25 mouse cellular contexts compared by ENCODE assay signal in genomic region chr3:34918326-34918932, GRCm38 (mm10).
DNase-seq lines count a peak whose midpoint lies in the region; ATAC-seq and TF ChIP-seq lines count a peak whose summit lies in the region.
"Had no signal": no experiment of that assay in that cellular context is flagged by ENCODE, and none has a peak within 500 bp of the region (broad histone marks: within the 10 kb centered on the region; RNA-seq: fewer than 3 reads in every experiment).

No protein-coding gene starts in this region.

- TF ChIP-seq POLR2A in limb, embryonic 14.5 days (IDR thresholded peaks at IDR 0.05; ENCODE audit: borderline replicate concordance, extremely low read depth, insufficient read depth, insufficient read length): no peak

- H3K4me3 ChIP-seq in heart, embryonic 10.5 days: no peak overlapping the region
- H3K4me3 ChIP-seq in midbrain, embryonic 10.5 days: no peak overlapping the region
- no peak overlapping the region for H3K4me3 ChIP-seq in midbrain, postnatal 0 days (ENCODE audit: low read depth, low read length)
- no peak overlapping the region for H3K4me3 ChIP-seq in embryonic facial prominence, embryonic 11.5 days (ENCODE audit: low read depth, low read length)
- H3K4me3 ChIP-seq in limb, embryonic 14.5 days (replicated peaks; ENCODE audit: low read length): no peak overlapping the region
- H3K4me3 ChIP-seq: embryonic facial prominence, embryonic 12.5 days; forebrain, embryonic 13.5 days; heart, embryonic 12.5 days; liver, embryonic 12.5 days; midbrain, embryonic 12.5 days had no signal

- H3K4me1 ChIP-seq in heart, embryonic 10.5 days: no peaks in the 10 kb centered on the region
- H3K4me1 ChIP-seq in midbrain, embryonic 10.5 days: peaks cover 9% of the 10 kb centered on the region
- no peaks in the 10 kb centered on the region for H3K4me1 ChIP-seq in midbrain, postnatal 0 days (ENCODE audit: insufficient read depth, low read length)
- H3K4me1 ChIP-seq in embryonic facial prominence, embryonic 11.5 days (ENCODE audit: control insufficient read depth, insufficient read depth, low read length): no peaks in the 10 kb centered on the region
- peaks cover 8% of the 10 kb centered on the region; the same call in 1 of the 2 replicates for H3K4me1 ChIP-seq in limb, embryonic 14.5 days (ENCODE audit: control insufficient read depth, insufficient read depth, low read length)
- H3K4me1 ChIP-seq: forebrain, embryonic 13.5 days; heart, embryonic 12.5 days; liver, embryonic 12.5 days had no signal

- no peak overlapping the region for H3K4me2 ChIP-seq in midbrain, postnatal 0 days (ENCODE audit: low read depth, low read length, poor library complexity, severe bottlenecking)
- H3K4me2 ChIP-seq in embryonic facial prominence, embryonic 11.5 days (ENCODE audit: low read depth, low read length): no peak overlapping the region
- 0 out of 2 replicates have a peak overlapping the region, but pooled peaks have one; percentile 2 for H3K4me2 ChIP-seq in limb, embryonic 14.5 days (replicated peaks; ENCODE audit: low read depth, low read length, severe bottlenecking)
- H3K4me2 ChIP-seq: embryonic facial prominence, embryonic 12.5 days; forebrain, embryonic 13.5 days; heart, embryonic 12.5 days; liver, embryonic 12.5 days; midbrain, embryonic 12.5 days had no signal

- H3K36me3 ChIP-seq in heart, embryonic 10.5 days: no peaks in the 10 kb centered on the region
- H3K36me3 ChIP-seq in midbrain, embryonic 10.5 days: no peaks in the 10 kb centered on the region
- H3K36me3 ChIP-seq in midbrain, postnatal 0 days (ENCODE audit: insufficient read depth, low read length): no peaks in the 10 kb centered on the region
- H3K36me3 ChIP-seq in embryonic facial prominence, embryonic 11.5 days (replicated peaks; ENCODE audit: control insufficient read depth, insufficient read depth, low read depth, low read length): no peaks in the 10 kb centered on the region
- H3K36me3 ChIP-seq in limb, embryonic 14.5 days (ENCODE audit: control insufficient read depth, insufficient read depth, low read length): no peaks in the 10 kb centered on the region
- H3K36me3 ChIP-seq: embryonic facial prominence, embryonic 12.5 days; heart, embryonic 12.5 days; liver, embryonic 12.5 days; midbrain, embryonic 12.5 days had no signal

- peak; percentile 52 for DNase-seq in heart, embryonic 10.5 days (ENCODE audit: low spot score)
- DNase-seq in heart, postnatal 14 days: no peak
- DNase-seq in midbrain, embryonic 10.5 days (ENCODE audit: low spot score): no peak
- DNase-seq in midbrain, postnatal 0 days (ENCODE audit: low spot score): no peak
- peak; percentile 40 for DNase-seq in embryonic facial prominence, embryonic 11.5 days (ENCODE audit: low spot score)
- peak; percentile 48 for DNase-seq in limb, embryonic 14.5 days (ENCODE audit: low spot score)
- no peak for DNase-seq in urinary bladder, adult 2 months (ENCODE audit: low spot score)
- no peak for DNase-seq in spleen, postnatal 36 days (ENCODE audit: low spot score in 2 of 2)
- DNase-seq: adrenal gland, postnatal 25 days; cerebellum, adult 11 months; cerebellum, postnatal 14 days; gastrocnemius, postnatal 14 days; heart, adult 11 months; heart, postnatal 10 days; kidney, adult 2 months; kidney, postnatal 36 days; lung, adult 2 months; lung, postnatal 14 days; thymus, postnatal 36 days had no signal

- H3K27me3 ChIP-seq in heart, embryonic 10.5 days (ENCODE audit: insufficient read depth, poor library complexity, severe bottlenecking): no peaks in the 10 kb centered on the region
- H3K27me3 ChIP-seq in midbrain, embryonic 10.5 days (ENCODE audit: low read depth, poor library complexity, severe bottlenecking): no peaks in the 10 kb centered on the region
- H3K27me3 ChIP-seq in midbrain, postnatal 0 days (ENCODE audit: insufficient read depth, low read length): no peaks in the 10 kb centered on the region
- no peaks in the 10 kb centered on the region for H3K27me3 ChIP-seq in embryonic facial prominence, embryonic 11.5 days (ENCODE audit: control insufficient read depth, insufficient read depth, low read length)
- no peaks in the 10 kb centered on the region for H3K27me3 ChIP-seq in limb, embryonic 14.5 days (ENCODE audit: control insufficient read depth, insufficient read depth, low read length)
- H3K27me3 ChIP-seq: embryonic facial prominence, embryonic 12.5 days; forebrain, embryonic 13.5 days; heart, embryonic 12.5 days; liver, embryonic 12.5 days; midbrain, embryonic 12.5 days had no signal

- ATAC-seq in midbrain, postnatal 0 days (ENCODE audit: low FRiP score): no peak
- no peak for ATAC-seq in embryonic facial prominence, embryonic 11.5 days (replicated peaks; ENCODE audit: insufficient number of reproducible peaks, low FRiP score, low TSS enrichment, low read depth)
- peak; percentile 74; the same call in 1 of the 2 replicates for ATAC-seq in limb, embryonic 14.5 days (ENCODE audit: low FRiP score, low read depth)
- ATAC-seq: CD4-positive, CD25-positive, alpha-beta regulatory T cell, adult 4 months; forebrain, embryonic 13.5 days; liver, embryonic 12.5 days had no signal

- 71% methylated on average over 6 of the region's 6 CpGs for WGBS in heart, embryonic 10.5 days
- 71% methylated on average over 6 of the region's 6 CpGs for WGBS in midbrain, embryonic 10.5 days
- 47% methylated on average over 6 of the region's 6 CpGs for WGBS in midbrain, postnatal 0 days
- 42% methylated on average over 6 of the region's 6 CpGs for WGBS in embryonic facial prominence, embryonic 11.5 days
- WGBS in limb, embryonic 14.5 days: 11% methylated on average over 6 of the region's 6 CpGs

- no peak for TF ChIP-seq CTCF in midbrain, postnatal 0 days (IDR thresholded peaks at IDR 0.05)

- H3K9me3 ChIP-seq in heart, embryonic 10.5 days: no peaks in the 10 kb centered on the region
- no peaks in the 10 kb centered on the region for H3K9me3 ChIP-seq in midbrain, embryonic 10.5 days (replicated peaks)
- no peaks in the 10 kb centered on the region for H3K9me3 ChIP-seq in midbrain, postnatal 0 days (ENCODE audit: low read length)
- H3K9me3 ChIP-seq in embryonic facial prominence, embryonic 11.5 days (replicated peaks; ENCODE audit: control insufficient read depth, low read length): no peaks in the 10 kb centered on the region
- H3K9me3 ChIP-seq in limb, embryonic 14.5 days (ENCODE audit: control insufficient read depth, low read length): no peaks in the 10 kb centered on the region
- H3K9me3 ChIP-seq: embryonic facial prominence, embryonic 12.5 days; forebrain, embryonic 13.5 days; heart, embryonic 12.5 days; liver, embryonic 12.5 days; midbrain, embryonic 12.5 days had no signal

- H3K27ac ChIP-seq in heart, embryonic 10.5 days: no peak overlapping the region
- peak overlapping the region; percentile 42; the same call in 1 of the 2 replicates for H3K27ac ChIP-seq in midbrain, embryonic 10.5 days (replicated peaks)
- no peak overlapping the region for H3K27ac ChIP-seq in midbrain, postnatal 0 days (ENCODE audit: low read depth, low read length)
- H3K27ac ChIP-seq in embryonic facial prominence, embryonic 11.5 days (replicated peaks; ENCODE audit: low read depth, low read length): no peak overlapping the region
- H3K27ac ChIP-seq in limb, embryonic 14.5 days (replicated peaks; ENCODE audit: low read depth, low read length): no peak overlapping the region
- H3K27ac ChIP-seq: embryonic facial prominence, embryonic 12.5 days; forebrain, embryonic 13.5 days; liver, embryonic 12.5 days; midbrain, embryonic 12.5 days had no signal

- H3K9ac ChIP-seq in midbrain, postnatal 0 days (replicated peaks; ENCODE audit: low read length, poor library complexity, severe bottlenecking): no peak overlapping the region
- H3K9ac ChIP-seq in embryonic facial prominence, embryonic 11.5 days (replicated peaks; ENCODE audit: low read length): no peak overlapping the region
- no peak overlapping the region for H3K9ac ChIP-seq in limb, embryonic 14.5 days (ENCODE audit: low read depth, low read length, severe bottlenecking)
- H3K9ac ChIP-seq: embryonic facial prominence, embryonic 12.5 days; forebrain, embryonic 13.5 days; heart, embryonic 12.5 days; liver, embryonic 12.5 days; midbrain, embryonic 12.5 days had no signal

- intact Hi-C loops in heart, postnatal 14 days (cut with DNase I): no loop called here

Comparison
In these comparisons a context has a peak if more than half of its experiments do, and no peak if none do; other contexts are left out.
1. DNase-seq: peak in heart, embryonic 10.5 days (single experiment), embryonic facial prominence, embryonic 11.5 days (single experiment) and limb, embryonic 14.5 days (single experiment); none in heart, postnatal 14 days (0 of 2), midbrain, embryonic 10.5 days (single experiment), midbrain, postnatal 0 days (single experiment), urinary bladder, adult 2 months (single experiment) and spleen, postnatal 36 days (0 of 2).